Mouse (Mus musculus): ENCODE data around the gene Gpd1. TPM values are rescaled to one million over a fixed set of nuclear protein-coding genes. Genes with fewer than 3 reads are reported as not detected.
"Not testable (repeated sequence)": the region's sequence is repeated elsewhere in the genome, so short reads cannot be mapped to it uniquely, and the experiment has no call there.

Gpd1 gene
- total RNA-seq, 2 experiments from 2014 or later, result 61.7 to 91.3 TPM

- no peak for DNase-seq
- intact Hi-C loops (cut with DNase I), result no loop called here
Observed at GRCm38 (mm10) chr15:99740229-99740628, 22.9 kb downstream of the Gpd1 start.

GRCm38 (mm10) chr15:99754204-99754603 lies 36.9 kb downstream of the Gpd1 start:
- intact Hi-C loops (cut with DNase I), result no loop called here
- DNase-seq, result no peak

GRCm38 (mm10) chr15:99767467-99767866 lies 50.2 kb downstream of the Gpd1 start:
- intact Hi-C loops (cut with DNase I), result no loop called here
- no peak for DNase-seq

GRCm38 (mm10) chr15:99768761-99769160 lies 51.4 kb downstream of the Gpd1 start:
- no peak for DNase-seq
- intact Hi-C loops (cut with DNase I), result no loop called here

- intact Hi-C loops (cut with DNase I), result loop anchor here (10.0 kb wide), 1 partner anchor 276 kb away; no protein-coding TSS in a partner anchor
Observed at GRCm38 (mm10) chr15:99771004-99771500, 53.7 kb downstream of the Gpd1 start.

GRCm38 (mm10) chr15:99771601-99772276 lies 54.4 kb downstream of the Gpd1 start:
- intact Hi-C loops (cut with DNase I), result loop anchor here (2.0 to 10.0 kb wide), 2 partner anchors 47 to 277 kb away; partner anchors contain the start of gene Cox14
- no peak for DNase-seq

More at GRCm38 (mm10) chr15:99771004-99771500, 53.7 kb downstream of the Gpd1 start:
- DNase-seq, result no peak

DNA sequence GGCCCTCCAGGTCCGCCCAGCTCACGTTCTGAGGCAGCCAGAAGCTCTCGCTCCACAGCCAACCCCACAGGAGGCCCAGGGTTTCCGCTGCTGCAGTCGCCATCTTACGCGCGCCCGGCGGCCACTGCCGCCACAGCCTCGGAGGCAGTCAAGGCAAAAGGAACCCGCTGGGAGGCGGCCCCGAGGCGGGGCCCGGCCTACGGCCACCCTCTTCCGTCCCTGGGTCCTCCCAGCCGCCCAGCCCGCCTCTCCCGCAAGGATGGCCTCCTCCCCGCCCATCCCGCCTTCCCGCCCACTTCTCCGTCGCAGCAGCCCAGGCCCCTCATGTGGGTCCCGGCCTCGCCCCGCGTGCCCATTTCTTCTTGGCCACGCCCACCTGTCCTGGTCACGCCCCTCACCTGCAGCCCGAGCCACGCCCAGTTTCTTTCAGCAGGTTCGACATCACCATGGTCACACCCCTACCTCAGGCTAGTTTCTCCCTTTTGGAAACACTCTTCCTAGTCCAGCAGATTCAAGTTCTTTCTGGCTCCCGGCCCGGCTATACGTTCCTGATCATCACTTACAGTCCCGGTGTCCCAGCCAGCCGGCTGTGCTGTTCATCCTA lies 55.1 kb downstream of the Gpd1 start:
- peak; percentile 91 to 93 for DNase-seq
- intact Hi-C loops (cut with DNase I), result loop anchor here (2.0 to 10.0 kb wide), 2 partner anchors 48 to 278 kb away; partner anchors contain the start of gene Cox14

- intact Hi-C loops (cut with DNase I), result loop anchor here (2.0 to 10.0 kb wide), 2 partner anchors 48 to 278 kb away; partner anchors contain the start of gene Cox14
Observed at GRCm38 (mm10) chr15:99772881-99772924, 55.4 kb downstream of the Gpd1 start, which contains the start of gene Cers5. Cers5 (minus strand) TSS chr15:99772885.

GRCm38 (mm10) chr15:99772925-99773324 lies 55.6 kb downstream of the Gpd1 start:
- DNase-seq, result no peak

More at GRCm38 (mm10) chr15:99772881-99772924, 55.4 kb downstream of the Gpd1 start, which contains the start of gene Cers5:
- DNase-seq, result not testable (repeated sequence)

More at GRCm38 (mm10) chr15:99772925-99773324, 55.6 kb downstream of the Gpd1 start:
- intact Hi-C loops (cut with DNase I), result loop anchor here (2.0 to 10.0 kb wide), 2 partner anchors 48 to 278 kb away; partner anchors contain the start of gene Cox14

Other genes starting within 250 kb of the Gpd1 start
- 1 to 10 TPM; 3.9 to 4.9 TPM for gene Bcdin3d, start 242.8 kb upstream of the Gpd1 start, total RNA-seq (2021)
- under 1 TPM; 0.12 to 0.74 TPM for gene Faim2, start 189.3 kb upstream of the Gpd1 start, total RNA-seq (2021)
- not detected for gene Aqp2, start 138.5 kb upstream of the Gpd1 start, total RNA-seq (2021)
- gene Aqp5, start 126.7 kb upstream of the Gpd1 start, total RNA-seq (2021), result 1 to 10 TPM in 1 of 2 experiments, under 1 TPM in 1; 0.63 to 1.2 TPM
- gene Aqp6, start 116.1 kb upstream of the Gpd1 start, total RNA-seq (2021), result not detected
- gene Racgap1, start 65.9 kb upstream of the Gpd1 start, total RNA-seq (2021), result 10 to 100 TPM in 1 of 2 experiments, 1 to 10 TPM in 1; 8.6 to 12.2 TPM
- under 1 TPM; 0.29 to 0.74 TPM for gene Asic1, start 47.1 kb upstream of the Gpd1 start, total RNA-seq (2021)
- 10 to 100 TPM; 25.9 to 28.4 TPM for gene Smarcd1, start 15.4 kb upstream of the Gpd1 start, total RNA-seq (2021)
- gene Gm17349, start 12.0 kb upstream of the Gpd1 start, total RNA-seq (2021), result 1 to 10 TPM; 5.0 to 5.1 TPM
- 100 to 1,000 TPM; 207 to 250 TPM for gene Cox14, start 8.1 kb downstream of the Gpd1 start, total RNA-seq (2021)
- gene Cers5, start 55.4 kb downstream of the Gpd1 start, total RNA-seq (2021), result 10 to 100 TPM; 24.8 to 27.3 TPM
- 10 to 100 TPM; 23.5 TPM for gene Lima1, start 157.9 kb downstream of the Gpd1 start, total RNA-seq (2021)
- gene Fam186a, start 249.5 kb downstream of the Gpd1 start, total RNA-seq (2021), result under 1 TPM; 0.07 to 0.15 TPM

Measured in heart, postnatal 14 days (tissue).